Mouse (Mus musculus) lung, embryonic 14.5 days (tissue): ENCODE measurements at regions not wholly inside any gene's neighbourhood (a gene's known extent, or its start where the extent isn't known, plus 50 kb on each side); places are given as distances from the start of the nearest gene placed in this dataset.

ENCODE experiments used
- ATAC-seq: fragments of 200-750 bp; cut with Nextera tagmentation; 2 replicates; pipeline ENCODE4 v1.8.0; 2017; ENCODE audit warnings: mild to moderate bottlenecking, moderate TSS enrichment, moderate library complexity; ENCODE audit not compliant: insufficient read depth
- DNase-seq: peaks from one replicate; pipeline ENCODE4 v3.0.0-alpha.2; 2015
- H3K27ac ChIP-seq: fragments of 300-500 bp; sonication (generic); 2 replicates; pipeline ENCODE4 v1.5.1; 2014; ENCODE audit warnings: low read depth, mild to moderate bottlenecking, moderate library complexity
- H3K27me3 ChIP-seq: fragments of 300-500 bp; sonication (generic); 2 replicates; pipeline ENCODE4 v1.6.1; 2014; ENCODE audit warnings: low read length, control low read depth; ENCODE audit not compliant: insufficient read depth
- H3K36me3 ChIP-seq: fragments of 300-500 bp; sonication (generic); 2 replicates; pipeline ENCODE4 v1.6.1; 2014; ENCODE audit warnings: control low read depth; ENCODE audit not compliant: insufficient read depth
- H3K4me1 ChIP-seq: fragments of 300-500 bp; sonication (generic); 2 replicates; pipeline ENCODE4 v1.6.1; 2014; ENCODE audit warnings: antibody characterized with exemption, control low read depth; ENCODE audit not compliant: insufficient read depth
- H3K4me2 ChIP-seq: fragments of 300-500 bp; sonication (generic); 2 replicates; pipeline ENCODE4 v1.6.1; 2014; ENCODE audit warnings: mild to moderate bottlenecking
- H3K4me3 ChIP-seq: fragments of 300-500 bp; sonication (generic); 2 replicates; pipeline ENCODE4 v1.5.1; 2014; ENCODE audit warnings: low read depth, low read length
- H3K9ac ChIP-seq: fragments of 300-500 bp; sonication (generic); 2 replicates; pipeline ENCODE4 v1.6.1; 2014
- H3K9me3 ChIP-seq: fragments of 300-500 bp; sonication (generic); 2 replicates; pipeline ENCODE4 v1.6.1; 2016; ENCODE audit warnings: low read depth, low read length, control low read depth
- CTCF ChIP-seq: IDR thresholded peaks from 2 replicates; pipeline ENCODE4 v1.5.1; 2016; ENCODE audit warnings: antibody characterized with exemption, low read depth
- WGBS: fragments of 180-500 bp; shearing (Covaris S2); extraction: QIAGEN DNeasy Blood & Tissue Kit; methylation state at CpG from one replicate; pipeline ENCODE4 v1.1.7; 2014; 5-methylcytosine and 5-hydroxymethylcytosine counted together

GRCm38 (mm10) chr8:101442563-101442962 is 1342.9 kb downstream of the Cdh11 start:
- no peak overlapping the region for H3K9ac ChIP-seq
- TF ChIP-seq CTCF: no peak
- no peak overlapping the region for H3K4me2 ChIP-seq
- WGBS: 80% methylated on average over 2 of the region's 2 CpGs
- no peaks in the 10 kb centered on the region for H3K9me3 ChIP-seq
- no peak for DNase-seq
- ATAC-seq: no peak
- no peaks in the 10 kb centered on the region for H3K4me1 ChIP-seq
- no peaks in the 10 kb centered on the region for H3K36me3 ChIP-seq
- no peak overlapping the region for H3K27ac ChIP-seq
- H3K27me3 ChIP-seq: no peaks in the 10 kb centered on the region
- no peak overlapping the region for H3K4me3 ChIP-seq

GRCm38 (mm10) chr8:101435691-101436090 is 1349.8 kb downstream of the Cdh11 start:
- 20% methylated on average over 4 of the region's 4 CpGs for WGBS
- no peak for TF ChIP-seq CTCF
- H3K4me3 ChIP-seq: no peak overlapping the region
- no peak overlapping the region for H3K27ac ChIP-seq
- no peak for DNase-seq
- H3K36me3 ChIP-seq: no peaks in the 10 kb centered on the region
- no peak for ATAC-seq
- H3K4me2 ChIP-seq: no peak overlapping the region
- no peaks in the 10 kb centered on the region for H3K27me3 ChIP-seq
- no peak overlapping the region for H3K9ac ChIP-seq
- no peaks in the 10 kb centered on the region for H3K4me1 ChIP-seq
- H3K9me3 ChIP-seq: no peaks in the 10 kb centered on the region
